Mouse (Mus musculus) natural killer cell, adult 2 months (primary cell): ENCODE results near the gene Ankrd52.

Experiments used
- DNase-seq, 2 experiments: peaks; one replicate each; pipeline ENCODE4 v3.0.0; 2022; ENCODE audit warnings: low spot score in 2 of 2

Ankrd52 gene

DNA sequence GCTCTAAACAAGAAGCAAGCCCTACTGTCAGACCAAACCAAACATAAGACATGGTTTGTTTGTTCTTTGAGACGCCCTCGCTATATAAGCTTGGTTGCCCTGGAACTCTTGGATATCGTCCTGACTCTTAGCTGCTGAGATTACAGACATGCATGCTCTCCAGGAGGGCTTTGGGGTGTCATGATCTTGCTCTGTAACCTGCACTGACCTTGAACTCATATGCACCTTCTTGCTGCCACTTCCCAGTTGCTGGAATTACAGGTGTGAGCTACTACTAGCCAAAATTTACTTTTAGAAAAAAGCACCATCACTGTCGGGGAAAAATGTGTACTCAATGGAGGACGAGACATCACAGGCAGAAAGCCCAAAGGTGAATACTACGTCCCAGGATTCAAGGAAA lies 7.3 kb upstream of the Ankrd52 start:
- no peak for DNase-seq

DNA sequence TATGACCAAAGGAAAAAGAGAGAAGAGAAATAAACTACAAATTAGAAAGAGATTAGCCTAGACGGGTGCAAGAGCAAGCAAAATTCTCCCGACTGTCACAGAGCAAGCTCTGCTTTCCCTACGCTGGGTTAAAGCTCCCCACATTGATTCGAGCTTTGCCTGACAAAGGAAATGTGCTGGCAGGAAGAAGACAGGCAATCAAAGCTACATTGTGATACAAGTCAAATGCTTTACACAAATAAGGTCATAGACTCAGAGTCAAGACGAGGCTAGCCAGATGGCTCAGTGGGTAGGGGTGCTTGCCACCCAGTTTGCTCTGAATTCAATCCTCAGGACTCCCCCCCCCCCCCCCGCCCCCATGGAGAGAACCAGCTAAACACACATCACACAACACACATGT lies 6.9 kb upstream of the Ankrd52 start:
- no peak for DNase-seq

DNA sequence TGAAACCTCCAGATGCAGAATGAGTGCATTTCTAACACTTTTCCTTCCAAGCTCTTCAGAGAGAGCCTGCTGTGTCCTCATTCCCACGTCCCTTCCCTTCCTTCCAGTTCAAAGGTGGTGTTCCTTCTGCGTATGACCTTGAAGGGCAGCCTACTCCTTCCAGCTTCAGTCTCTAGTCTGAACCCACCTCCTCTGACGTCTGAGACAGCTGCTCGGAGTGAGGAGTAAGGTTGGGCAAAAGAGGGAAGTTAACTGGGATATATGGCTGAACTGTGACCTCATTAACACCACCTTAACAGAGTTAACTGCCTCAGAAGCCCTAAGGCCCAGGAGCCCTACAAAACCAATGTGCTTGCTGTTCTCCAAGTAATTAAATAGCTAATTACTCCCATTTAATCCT lies 6.3 kb upstream of the Ankrd52 start:
- DNase-seq, result no peak

DNA sequence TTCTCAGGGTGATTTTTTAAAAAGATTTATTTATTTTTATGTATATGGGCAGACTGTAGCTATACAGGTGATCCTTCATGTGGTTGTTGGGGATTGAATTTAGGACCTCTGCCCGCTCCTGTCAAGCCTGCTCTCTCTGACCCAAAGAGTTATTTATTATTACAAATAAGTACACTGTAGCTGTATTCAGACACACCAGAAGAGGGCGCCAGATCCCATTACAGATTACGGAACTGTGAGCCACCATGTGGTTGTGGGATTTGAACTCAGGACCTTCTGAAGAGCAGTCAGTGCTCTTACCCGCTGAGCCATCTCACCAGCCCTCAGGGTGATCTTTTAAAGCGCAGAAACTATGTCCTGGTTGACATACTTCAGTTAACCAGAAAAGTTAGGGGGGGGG lies 4.8 kb upstream of the Ankrd52 start:
- DNase-seq, result no peak

DNA sequence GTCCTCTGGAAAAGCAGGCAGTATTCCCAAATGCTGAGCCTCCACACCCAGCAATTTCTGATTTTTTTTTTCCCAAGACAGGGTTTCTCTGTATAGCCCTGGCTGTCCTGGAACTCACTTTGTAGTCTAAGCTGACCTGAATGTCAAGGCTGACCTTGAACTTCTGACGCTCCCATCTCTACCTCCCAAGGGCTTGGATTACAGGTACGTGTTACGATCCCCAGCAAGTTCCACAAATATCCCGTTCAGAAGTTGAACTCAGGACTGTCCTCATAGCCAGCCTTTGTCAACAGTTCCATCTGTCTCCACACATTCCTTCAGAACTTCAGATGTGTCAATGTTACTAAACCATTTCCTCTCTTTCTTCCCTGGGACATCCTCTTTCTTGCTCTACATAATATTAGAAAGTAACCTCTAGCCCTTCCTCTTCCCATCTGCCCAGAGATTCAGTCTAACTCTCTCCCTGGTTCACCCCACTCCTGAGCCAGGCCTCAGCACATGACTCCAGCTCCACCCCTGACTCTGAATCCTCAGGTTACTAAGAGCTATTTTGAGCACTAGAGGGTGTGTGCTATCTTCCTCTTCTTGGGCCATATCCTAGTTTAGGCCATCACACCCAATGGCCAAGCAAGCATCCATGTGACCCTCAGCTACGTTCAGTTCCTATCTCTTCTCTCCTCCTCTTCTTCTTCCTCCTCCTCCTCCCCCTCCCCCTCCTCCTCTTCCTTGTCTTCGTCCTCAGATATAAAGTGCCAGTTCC lies 3.7 kb upstream of the Ankrd52 start:
- DNase-seq, result no peak

DNA sequence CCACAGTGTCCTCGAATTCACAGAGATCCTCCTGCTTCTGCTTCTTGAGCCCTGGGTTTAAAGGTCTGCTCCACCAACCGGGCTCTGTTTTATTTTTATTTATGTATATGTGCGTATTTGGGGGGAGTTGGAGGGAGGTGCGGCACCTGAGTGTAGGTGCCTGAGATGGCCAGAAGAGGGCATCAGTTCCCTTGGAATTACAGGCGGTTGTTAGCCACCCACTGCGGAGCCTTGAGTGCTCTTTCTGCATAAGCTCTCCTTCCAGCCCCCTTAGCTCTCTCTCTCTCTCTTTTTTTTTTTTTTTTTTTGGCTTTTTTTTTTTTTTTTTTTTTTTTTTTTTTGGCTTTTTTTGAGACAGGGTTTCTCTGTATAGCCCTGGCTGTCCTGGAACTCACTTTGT lies 2.5 kb upstream of the Ankrd52 start:
- DNase-seq, result no peak

DNA sequence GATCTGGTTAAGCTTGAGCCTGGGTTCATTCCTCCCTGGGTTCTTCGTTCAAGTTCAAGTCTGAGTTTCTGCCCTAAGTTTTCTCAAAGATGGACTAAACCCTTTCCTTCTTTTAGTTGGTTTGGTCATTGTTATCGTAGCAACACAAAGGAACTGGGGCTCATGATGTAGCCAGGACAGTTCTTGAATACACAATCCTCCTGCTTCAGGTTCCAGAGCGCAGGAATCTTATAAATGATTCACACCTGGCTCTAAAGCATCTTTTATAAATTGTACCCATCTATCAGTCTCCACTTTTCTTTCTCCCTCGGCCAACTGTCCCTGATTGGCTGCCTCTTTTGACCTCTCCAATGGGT lies 838 bp upstream of the Ankrd52 start:
- no peak for DNase-seq

DNA sequence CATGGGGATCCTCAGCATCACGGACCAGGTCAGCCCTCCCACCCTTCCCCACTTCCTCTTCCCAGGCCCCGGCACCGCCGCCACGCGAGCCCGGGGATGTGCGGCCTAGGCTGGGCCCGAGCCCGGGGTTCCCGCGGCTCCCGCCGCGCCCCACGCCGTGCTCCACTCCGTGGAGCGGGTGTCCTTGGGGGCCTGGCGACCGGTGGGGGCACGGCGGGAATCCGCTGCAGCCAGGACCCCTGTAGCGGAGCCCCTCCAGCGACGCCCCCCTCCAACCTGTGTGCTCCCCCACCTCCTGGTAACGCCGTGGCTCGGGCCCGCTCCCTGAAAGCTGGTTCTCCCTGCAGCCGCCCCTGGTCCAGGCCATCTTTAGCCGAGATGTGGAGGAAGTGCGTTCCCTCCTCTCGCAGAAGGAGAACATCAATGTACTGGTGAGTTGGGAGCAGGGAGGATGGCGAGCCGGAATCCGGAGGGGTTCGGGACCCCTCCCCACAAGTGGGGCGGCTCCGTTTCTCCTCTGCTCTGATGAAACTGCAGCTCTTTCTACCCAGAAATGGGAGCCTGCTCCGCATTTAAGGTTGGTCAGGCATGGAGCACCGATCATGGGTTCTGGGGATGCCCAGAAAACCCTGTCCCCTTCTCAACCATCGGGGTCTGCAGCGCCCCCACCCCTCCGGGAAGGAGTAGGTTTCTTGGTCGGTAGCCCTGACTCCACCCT lies 466 bp downstream of the Ankrd52 start:
- no peak for DNase-seq

DNA sequence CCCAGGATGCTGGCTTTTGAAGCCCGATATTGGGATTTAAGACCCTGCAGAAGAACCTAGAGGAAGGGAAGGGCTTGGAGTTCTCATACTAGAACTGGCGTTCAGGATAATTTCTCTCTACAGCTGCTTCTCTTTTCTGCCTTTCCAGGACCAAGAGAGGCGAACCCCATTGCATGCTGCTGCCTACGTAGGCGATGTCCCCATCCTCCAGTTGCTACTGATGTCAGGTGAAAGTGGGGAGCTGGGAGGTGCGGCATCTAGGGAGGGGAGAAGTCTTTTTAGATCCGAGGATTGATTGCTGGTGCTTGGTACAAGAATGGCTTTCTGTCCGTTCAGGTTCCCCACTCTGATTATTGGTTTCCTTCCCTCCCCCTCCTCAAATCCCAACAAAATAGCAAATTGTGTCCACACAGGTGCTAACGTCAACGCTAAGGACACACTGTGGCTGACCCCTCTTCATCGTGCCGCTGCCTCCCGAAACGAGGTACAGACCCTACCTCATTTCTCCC lies 1.1 kb downstream of the Ankrd52 start:
- DNase-seq, result no peak

DNA sequence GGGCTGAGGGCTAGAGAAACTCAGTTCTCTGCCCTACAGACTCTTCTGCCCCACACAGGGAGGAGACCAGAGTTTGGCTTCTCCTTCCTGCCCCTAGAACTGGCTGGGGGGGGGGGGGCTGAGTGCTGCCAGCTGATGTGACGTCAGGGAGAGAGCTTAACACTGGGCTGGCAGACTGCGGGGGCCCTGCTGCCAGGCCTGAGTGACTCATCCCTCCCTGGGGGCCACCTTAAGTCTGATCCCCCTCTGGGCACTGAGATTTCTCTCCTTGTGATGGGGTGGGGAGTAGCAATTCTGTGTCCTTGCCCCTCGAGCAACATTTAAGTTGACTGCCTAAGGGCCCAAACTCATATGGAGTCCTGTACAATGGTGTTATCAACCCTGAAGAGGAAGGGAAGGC lies 1.5 kb downstream of the Ankrd52 start:
- DNase-seq, result no peak

DNA sequence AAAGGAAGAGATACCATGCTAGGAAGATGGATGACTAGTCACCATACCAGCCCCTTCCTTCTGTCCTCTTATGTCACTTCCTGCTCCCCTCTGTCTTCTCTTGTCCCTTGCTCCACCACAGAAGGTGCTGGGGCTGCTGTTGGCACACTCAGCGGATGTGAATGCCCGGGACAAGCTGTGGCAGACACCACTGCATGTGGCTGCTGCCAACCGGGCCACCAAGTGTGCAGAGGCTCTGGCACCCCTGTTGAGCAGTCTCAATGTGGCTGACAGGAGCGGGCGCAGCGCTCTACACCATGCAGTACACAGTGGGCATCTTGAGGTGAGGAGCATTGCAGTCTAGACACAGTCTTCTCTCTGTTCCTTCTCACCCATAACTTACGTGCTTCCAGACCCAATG lies 2.3 kb downstream of the Ankrd52 start:
- DNase-seq, result no peak

DNA sequence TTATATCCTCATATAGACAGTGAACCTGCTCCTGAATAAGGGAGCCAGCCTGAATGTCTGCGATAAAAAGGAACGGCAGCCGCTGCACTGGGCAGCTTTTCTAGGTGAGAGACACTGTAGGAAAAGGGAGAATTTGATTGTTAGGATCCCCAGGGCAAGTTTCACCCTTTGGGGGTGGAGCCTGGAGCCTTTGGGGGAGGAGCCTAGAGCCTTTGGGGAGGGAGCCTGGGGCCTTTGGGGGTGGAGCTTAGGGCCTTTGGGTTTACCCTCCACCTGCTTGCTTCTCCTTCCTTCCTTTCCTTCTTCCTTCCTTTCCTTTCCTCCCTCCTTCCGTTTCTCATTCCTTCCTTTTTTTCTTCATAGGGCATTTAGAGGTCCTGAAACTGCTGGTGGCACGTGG lies 3.6 kb downstream of the Ankrd52 start:
- DNase-seq, result peak; percentile 17 to 33

DNA sequence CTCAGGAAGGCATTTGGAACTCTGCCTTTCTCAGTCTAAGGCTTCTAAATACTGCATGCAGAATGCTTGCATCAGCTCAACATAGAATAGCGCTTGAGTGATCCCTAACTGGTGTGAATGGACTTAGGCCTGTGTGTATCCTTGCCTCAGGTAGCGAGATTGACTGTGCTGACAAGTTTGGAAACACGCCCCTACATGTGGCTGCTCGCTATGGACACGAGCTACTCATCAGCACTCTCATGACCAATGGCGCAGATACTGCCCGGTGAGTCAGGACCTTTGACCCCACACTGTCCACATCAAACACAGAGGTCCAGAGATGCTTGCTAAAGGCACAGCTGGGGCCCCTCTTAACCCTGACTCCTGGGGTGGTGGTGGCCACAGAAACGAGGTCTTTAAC lies 5.6 kb downstream of the Ankrd52 start:
- DNase-seq, result no peak

DNA sequence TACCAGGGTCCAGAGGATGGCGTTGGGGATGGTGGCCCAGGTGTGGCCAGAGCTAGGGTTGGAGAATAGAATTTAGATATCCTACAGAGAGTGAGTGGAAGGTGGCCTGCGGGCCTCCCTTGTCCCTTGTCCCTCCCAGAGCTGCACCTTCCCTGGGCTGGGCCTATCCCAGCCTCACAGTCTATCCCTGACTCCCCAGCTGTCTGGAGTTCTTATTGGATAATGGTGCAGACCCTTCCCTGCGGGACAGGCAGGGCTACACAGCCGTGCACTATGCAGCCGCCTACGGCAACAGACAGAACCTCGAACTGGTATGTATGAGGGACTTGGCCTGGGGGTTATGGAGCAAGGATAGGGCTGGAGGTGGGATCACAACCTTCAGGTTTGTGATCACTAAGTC lies 9.0 kb downstream of the Ankrd52 start:
- no peak for DNase-seq

DNA sequence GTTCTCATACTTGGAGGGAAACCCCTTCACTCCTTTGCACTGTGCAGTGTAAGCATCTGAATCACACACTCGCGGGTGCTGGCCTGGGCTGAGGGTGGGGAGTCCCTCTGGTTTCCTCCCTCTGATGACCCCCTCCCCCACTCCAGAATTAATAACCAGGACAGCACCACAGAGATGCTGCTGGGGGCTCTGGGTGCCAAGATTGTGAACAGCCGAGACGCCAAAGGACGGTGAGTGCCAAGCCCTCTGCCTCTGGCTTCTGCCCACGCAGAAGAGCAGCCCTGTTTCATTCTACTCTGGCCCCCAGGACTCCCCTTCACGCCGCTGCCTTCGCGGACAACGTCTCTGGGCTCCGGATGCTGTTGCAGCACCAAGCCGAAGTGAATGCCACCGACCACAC lies 12.0 kb downstream of the Ankrd52 start:
- DNase-seq, result peak in 1 of 2 experiments; percentile 19

DNA sequence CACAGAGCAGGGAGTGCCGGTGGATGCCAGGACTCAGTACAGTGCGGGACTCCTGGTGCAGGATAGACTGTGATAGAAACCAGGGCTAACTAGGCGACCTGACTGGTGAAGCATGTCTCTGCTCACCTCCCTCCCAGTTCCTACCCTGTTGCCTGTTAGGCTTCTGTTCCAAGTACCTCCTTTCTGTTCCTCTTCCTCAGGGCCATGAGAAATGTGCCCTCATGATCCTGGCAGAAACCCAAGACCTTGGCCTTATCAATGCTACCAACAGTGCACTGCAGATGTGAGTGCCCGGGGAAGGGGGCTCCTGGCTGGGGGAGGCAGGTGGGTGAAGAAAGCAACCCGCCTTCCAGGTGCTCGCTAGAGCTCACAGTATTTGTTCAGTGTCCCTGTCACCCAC lies 12.7 kb downstream of the Ankrd52 start:
- DNase-seq, result no peak

DNA sequence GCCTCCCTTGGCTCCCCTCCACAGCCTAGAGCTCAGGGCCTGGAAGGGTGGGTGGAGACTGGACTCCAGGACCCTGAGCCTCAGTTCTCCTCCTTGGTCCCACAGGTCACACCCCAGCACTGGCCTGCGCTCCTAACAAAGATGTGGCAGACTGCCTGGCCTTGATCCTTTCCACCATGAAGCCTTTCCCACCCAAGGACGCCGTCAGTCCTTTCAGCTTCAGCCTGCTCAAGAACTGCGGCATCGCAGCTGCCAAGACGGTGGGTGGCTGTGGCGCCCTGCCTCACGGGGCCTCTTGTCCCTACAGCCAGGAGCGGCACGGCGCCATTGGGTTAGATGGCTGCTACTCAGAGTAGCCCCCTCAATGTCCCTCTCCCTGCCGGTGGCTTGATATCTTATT lies 13.5 kb downstream of the Ankrd52 start:
- DNase-seq, result no peak

DNA sequence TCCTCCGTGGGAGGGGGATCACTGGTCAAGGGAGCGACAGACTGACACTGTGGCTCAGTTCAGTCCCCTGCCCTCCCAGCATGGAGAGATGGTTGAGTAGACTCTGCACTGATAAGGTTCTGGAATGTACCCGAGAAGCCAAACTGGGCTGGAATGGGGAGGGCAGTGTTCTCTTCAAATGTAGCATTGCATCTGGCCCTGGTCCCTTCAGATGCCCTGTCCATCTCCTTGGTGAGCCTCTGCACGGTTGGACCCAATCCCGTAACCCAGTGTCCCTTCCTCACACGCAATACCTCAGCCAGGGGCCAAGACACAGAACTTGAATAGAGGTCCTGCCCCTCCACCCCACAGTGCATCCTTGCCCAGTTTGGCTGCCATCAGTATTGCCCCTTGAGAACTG lies 14.9 kb downstream of the Ankrd52 start:
- no peak for DNase-seq

DNA sequence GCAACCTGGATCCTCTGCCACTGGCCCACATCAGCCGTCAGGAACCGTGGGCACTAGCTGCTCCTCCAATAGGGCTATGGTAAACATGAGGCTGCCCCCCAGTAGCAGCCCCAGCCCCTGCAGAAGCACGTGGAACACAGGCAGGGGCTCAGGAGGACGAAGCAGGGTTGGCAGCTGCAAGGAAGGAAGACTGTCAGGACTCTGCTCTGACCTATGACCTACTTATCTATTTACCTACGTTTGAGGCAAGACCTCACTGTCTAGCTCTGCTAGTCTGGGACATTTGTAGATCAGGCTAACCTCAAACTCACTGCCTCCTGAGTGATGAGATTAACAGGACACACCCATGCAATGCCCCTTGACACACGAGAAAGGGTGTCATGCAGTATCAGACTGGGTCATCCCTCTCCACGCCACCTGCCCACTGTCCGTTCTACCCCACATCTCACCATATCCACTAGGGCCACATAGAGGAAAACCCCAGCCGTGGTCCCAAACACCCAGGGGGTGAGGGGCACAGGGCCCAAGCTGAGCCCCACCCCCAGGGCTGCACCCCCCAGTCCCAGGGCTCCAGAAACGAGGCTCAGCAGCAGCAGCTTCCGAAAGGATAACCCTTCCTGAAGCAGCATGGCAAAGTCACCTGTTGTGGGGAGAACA lies 19.2 kb downstream of the Ankrd52 start:
- no peak for DNase-seq

DNA sequence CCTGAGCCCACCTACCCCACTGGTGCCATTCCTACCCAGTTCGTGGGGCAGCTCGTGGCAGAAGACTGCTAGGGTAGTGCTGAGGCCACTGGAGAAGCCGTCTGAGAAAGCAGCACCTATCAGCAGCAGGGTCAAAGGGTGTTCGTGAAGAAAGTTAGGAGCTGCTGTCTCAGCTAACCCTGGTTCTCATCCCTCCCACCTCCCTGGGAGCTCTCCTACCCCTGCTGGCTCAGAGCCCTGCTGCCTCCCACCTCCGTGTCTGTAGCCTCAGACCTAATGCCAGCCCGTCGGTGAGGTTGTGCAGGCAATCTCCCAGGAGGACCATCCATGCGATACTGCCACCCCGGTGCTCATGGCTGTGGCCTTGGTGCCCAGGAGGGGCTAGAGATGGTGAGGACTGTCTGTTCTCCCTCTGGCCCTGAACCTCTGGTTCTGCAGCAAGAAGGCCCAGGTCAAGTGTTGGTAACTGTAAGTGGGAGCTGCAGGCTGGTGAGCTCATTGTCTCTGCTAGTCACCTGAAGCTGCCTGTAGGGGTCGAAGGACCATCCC lies 19.9 kb downstream of the Ankrd52 start:
- no peak for DNase-seq

DNA sequence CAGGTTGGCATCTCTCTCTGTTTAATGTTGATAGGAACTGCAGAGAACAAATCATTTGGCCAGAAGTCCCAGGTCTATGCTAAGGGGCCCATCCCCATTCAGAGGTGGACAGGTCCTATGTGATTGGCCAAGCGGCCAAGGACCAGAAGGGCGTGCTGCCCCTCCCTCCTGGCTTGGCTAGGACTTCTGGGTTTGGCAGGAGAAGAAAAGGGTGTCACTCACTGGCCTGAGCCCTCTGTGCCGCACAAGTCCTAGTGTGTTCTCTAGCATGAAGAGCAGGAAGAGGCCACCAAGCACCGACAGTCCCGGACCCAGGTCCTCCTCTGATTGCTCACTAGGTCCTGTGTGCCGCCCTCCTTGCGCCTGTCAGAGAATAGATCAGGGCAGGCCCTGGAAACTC lies 20.6 kb downstream of the Ankrd52 start:
- no peak for DNase-seq

DNA sequence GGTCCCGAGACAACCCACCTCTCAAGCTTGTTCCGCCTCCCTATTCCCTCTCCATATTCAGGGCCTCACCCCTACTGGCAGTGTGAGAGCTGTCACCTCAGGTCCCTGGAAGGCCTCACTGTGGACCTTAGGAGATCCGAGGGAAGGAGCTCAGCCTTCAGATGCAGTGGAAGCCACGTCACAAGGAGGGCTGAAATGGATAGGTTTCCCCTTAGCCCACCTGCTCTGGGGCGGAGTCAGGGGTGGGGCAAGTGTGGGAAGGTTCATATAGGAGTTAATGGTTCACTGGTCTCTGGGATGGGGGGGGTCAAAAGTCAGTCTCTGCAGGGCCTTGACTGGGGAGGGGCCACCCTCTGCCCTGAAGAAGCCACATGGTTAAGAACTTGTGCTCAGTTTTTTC lies 23.4 kb downstream of the Ankrd52 start:
- no peak for DNase-seq

DNA sequence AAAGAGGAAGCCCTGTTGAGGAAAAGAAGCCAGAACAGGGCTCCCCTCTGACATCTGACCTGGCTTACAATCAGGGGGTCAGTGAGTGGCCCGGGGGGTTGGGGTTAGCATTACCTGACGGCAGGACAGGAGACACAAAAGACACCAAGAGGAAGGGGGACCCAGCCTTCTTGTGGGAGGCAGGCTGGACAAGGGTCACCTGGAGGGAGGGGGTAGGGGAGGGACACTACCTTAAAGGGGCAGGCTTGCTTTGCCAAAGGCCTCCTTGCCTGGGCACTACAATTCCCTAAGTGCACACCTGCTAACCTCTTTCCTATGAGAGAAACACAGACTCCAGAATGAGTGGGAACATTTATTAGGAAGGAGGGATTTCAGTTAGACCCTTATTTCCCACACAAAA lies 24.1 kb downstream of the Ankrd52 start, which contains the start of gene Slc39a5:
TSS of gene Slc39a5 (minus strand) at position 174 of the 400 bp plus-strand sequence.
- no peak for DNase-seq
